Mouse (Mus musculus): ENCODE data around the gene Zfp687. TPM values are rescaled to one million over a fixed set of nuclear protein-coding genes. Genes with fewer than 3 reads are reported as not detected.
A peak's percentile ranks its signal among the peaks of the same experiment; 100 is the strongest.
"Not testable (repeated sequence)": the region's sequence is repeated elsewhere in the genome, so short reads cannot be mapped to it uniquely, and the experiment has no call there.

Zfp687 gene
- total and polyA plus RNA-seq, 3 experiments, result 10.9 to 13.5 (median 11.0) TPM

DNA sequence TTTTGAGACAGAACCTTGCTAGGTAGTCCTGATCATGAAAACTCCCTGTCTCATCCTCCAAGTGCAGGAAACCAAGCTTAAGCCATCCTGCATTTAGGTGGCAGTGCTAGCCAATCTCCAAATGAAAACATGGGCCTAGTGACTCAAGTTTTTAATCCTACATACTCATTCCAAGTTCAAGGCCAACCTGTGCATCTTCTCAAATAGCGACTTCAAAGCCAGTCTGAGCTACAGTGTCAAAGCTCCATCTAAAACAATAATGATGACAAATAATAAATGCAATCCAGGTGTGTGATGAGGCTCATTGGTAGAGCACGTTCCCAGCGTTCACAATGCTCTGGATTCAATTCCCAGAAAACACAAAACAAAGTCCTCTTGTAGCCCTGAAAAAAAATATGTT lies 26.4 kb upstream of the Zfp687 start:
- no peak for DNase-seq
- Histone ChIP-seq H3K9ac (ENCODE audit: low read depth, low read length) (peak overlapping the region; percentile 51; the same call in 1 of the 2 replicates), H3K79me2 (replicated peaks; ENCODE audit: control insufficient read depth, insufficient read depth, low read length) (peaks cover 5% of the 10 kb centered on the region), H3K36me3 (ENCODE audit: control insufficient read depth, insufficient read depth, low read length) (peaks cover 11% of the 10 kb centered on the region), H3K4me3 (peak overlapping the region; percentile 84), H3K27me3 (ENCODE audit: control insufficient read depth, insufficient read depth, low read length) (no peaks in the 10 kb centered on the region), H3K27ac (peak overlapping the region; percentile 84), H3K4me1 (ENCODE audit: control insufficient read depth, insufficient read depth, low read length) (peaks cover 2% of the 10 kb centered on the region)
- TF ChIP-seq POLR2A (IDR thresholded peaks at IDR 0.05; ENCODE audit: insufficient read depth, low read depth, low read length), result no peak
- no peak for TF ChIP-seq EP300 (IDR thresholded peaks at IDR 0.05; ENCODE audit: insufficient read depth, low read depth, low read length)
- no peak for TF ChIP-seq CTCF (IDR thresholded peaks at IDR 0.05)
- WGBS, result 12% methylated on average over 3 of the region's 3 CpGs
- intact Hi-C loops (cut with DNase I), result loop anchor here (5.0 kb wide), 2 partner anchors 101 to 459 kb away; partner anchors contain the start of genes Snx27 and Tnfaip8l2

DNA sequence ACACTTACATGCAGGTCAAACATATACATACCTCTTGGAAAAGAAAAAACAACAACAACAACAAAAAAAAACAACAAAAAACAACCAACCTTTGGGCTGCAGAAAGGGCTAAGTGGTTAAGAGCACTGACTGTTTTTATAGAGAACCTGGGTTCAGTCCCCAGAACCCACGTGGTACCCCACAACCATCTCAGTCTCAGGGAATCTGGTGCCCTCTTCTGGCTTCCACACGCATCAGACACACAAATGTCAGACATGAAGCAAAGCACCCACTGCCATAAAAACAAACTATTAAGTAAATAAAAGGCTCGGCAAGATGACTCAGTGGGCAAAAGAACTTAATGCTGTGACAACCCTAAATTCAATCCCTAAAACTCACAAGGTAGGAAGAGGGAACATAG lies 14.7 kb upstream of the Zfp687 start:
- 63% methylated on average over 3 of the region's 3 CpGs for WGBS
- no peak overlapping the region for H3K9ac ChIP-seq (ENCODE audit: low read depth, low read length)
- peak; percentile 17; the same call in 1 of the 2 replicates for TF ChIP-seq CTCF (IDR thresholded peaks at IDR 0.05)
- no peak for TF ChIP-seq EP300 (IDR thresholded peaks at IDR 0.05; ENCODE audit: insufficient read depth, low read depth, low read length)
- DNase-seq, result no peak
- H3K4me1 ChIP-seq (ENCODE audit: control insufficient read depth, insufficient read depth, low read length), result peaks cover 2% of the 10 kb centered on the region; the same call in 1 of the 2 replicates
- H3K79me2 ChIP-seq (replicated peaks; ENCODE audit: control insufficient read depth, insufficient read depth, low read length), result no peaks in the 10 kb centered on the region
- no peak overlapping the region for H3K27ac ChIP-seq
- no peaks in the 10 kb centered on the region for H3K27me3 ChIP-seq (ENCODE audit: control insufficient read depth, insufficient read depth, low read length)
- no peaks in the 10 kb centered on the region for H3K36me3 ChIP-seq (ENCODE audit: control insufficient read depth, insufficient read depth, low read length)
- H3K4me3 ChIP-seq, result no peak overlapping the region
- intact Hi-C loops (cut with DNase I), result no loop called here

DNA sequence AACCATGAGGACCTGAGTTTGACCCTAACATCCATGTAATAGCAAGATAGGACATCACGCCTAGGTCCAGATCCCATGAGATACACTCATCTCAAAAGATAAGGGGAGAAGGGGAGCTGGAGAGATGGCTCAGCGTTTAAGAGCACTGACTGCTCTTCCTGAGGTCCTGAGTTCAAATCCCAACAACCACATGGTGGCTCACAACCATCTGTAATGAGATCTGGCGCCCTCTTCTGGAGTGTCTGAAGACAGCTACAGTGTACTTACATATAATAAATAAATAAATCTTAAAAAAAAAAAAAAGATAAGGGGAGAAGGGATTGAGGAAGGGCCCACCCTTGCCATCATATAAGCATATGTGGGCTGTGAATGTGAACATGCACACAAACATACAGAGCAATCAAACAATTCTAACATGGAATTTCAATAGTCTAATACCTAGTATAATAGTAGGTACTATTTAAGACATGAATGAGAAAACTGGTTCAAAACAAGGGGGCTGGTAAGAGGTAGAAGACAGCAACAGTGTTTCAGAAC lies 14.1 kb upstream of the Zfp687 start:
- 66% methylated on average over 3 of the region's 3 CpGs for WGBS
- H3K9ac ChIP-seq (ENCODE audit: low read depth, low read length); H3K27me3 ChIP-seq (ENCODE audit: control insufficient read depth, insufficient read depth, low read length); H3K36me3 ChIP-seq (ENCODE audit: control insufficient read depth, insufficient read depth, low read length); H3K27ac ChIP-seq; intact Hi-C loops (cut with DNase I); H3K4me1 ChIP-seq (ENCODE audit: control insufficient read depth, insufficient read depth, low read length); H3K79me2 ChIP-seq (replicated peaks; ENCODE audit: control insufficient read depth, insufficient read depth, low read length); DNase-seq; H3K4me3 ChIP-seq: not testable (repeated sequence)
- TF ChIP-seq CTCF (IDR thresholded peaks at IDR 0.05), result peak; percentile 54

DNA sequence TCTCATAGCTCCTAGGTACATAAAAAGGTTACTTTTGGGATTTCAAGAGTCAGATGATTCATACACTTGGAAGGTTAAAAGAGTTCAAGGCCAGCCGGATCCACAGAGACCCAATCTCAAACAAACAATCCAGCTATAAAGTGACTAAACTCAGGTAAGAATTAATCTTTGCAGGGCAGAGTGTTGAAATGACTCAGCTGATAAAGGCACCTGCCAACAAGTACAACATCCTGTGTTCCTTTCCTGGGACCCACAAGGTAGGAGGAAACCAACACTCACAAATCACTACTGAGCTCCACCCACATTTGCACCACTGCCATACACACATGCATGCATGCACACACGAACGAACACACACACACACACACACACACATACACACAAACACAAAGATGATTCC lies 13.4 kb upstream of the Zfp687 start:
- no peak overlapping the region for H3K27ac ChIP-seq
- TF ChIP-seq CTCF (IDR thresholded peaks at IDR 0.05) (no peak), EP300 (IDR thresholded peaks at IDR 0.05; ENCODE audit: insufficient read depth, low read depth, low read length) (no peak), POLR2A (IDR thresholded peaks at IDR 0.05; ENCODE audit: insufficient read depth, low read depth, low read length) (no peak)
- 65% methylated on average over 3 of the region's 3 CpGs for WGBS
- intact Hi-C loops (cut with DNase I), result no loop called here
- no peak overlapping the region for H3K9ac ChIP-seq (ENCODE audit: low read depth, low read length)
- no peak for DNase-seq
- no peaks in the 10 kb centered on the region for H3K27me3 ChIP-seq (ENCODE audit: control insufficient read depth, insufficient read depth, low read length)
- H3K4me3 ChIP-seq, result no peak overlapping the region
- H3K79me2 ChIP-seq (replicated peaks; ENCODE audit: control insufficient read depth, insufficient read depth, low read length), result no peaks in the 10 kb centered on the region
- H3K36me3 ChIP-seq (ENCODE audit: control insufficient read depth, insufficient read depth, low read length), result no peaks in the 10 kb centered on the region
- peaks cover 7% of the 10 kb centered on the region for H3K4me1 ChIP-seq (ENCODE audit: control insufficient read depth, insufficient read depth, low read length)

DNA sequence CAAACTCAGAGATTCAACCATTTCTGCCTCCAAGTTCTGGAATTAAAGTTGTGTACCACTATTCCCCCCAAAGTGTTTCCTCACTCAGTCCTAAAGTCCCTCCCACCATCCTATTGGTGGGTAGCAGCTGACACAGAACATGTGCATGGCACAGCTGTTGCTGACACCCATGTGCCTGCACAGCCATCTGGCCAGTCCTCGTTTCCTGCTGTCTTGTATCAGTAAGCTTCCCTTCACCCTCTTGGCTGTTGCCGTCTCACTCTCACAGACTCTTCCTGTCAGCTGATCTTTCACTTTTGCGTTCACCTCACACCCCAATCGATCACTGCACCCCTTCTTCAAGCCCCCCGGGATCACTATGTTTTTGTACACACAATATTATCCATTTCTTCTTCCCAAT lies 12.5 kb upstream of the Zfp687 start:
- no peak overlapping the region for H3K4me3 ChIP-seq
- H3K4me1 ChIP-seq (ENCODE audit: control insufficient read depth, insufficient read depth, low read length), result peaks cover 7% of the 10 kb centered on the region
- no peaks in the 10 kb centered on the region for H3K36me3 ChIP-seq (ENCODE audit: control insufficient read depth, insufficient read depth, low read length)
- H3K79me2 ChIP-seq (replicated peaks; ENCODE audit: control insufficient read depth, insufficient read depth, low read length), result no peaks in the 10 kb centered on the region
- DNase-seq, result peak in 1 of 2 experiments; percentile 22
- no peaks in the 10 kb centered on the region for H3K27me3 ChIP-seq (ENCODE audit: control insufficient read depth, insufficient read depth, low read length)
- no peak overlapping the region for H3K27ac ChIP-seq
- intact Hi-C loops (cut with DNase I), result no loop called here
- 31% methylated on average over 5 of the region's 5 CpGs for WGBS
- TF ChIP-seq POLR2A (IDR thresholded peaks at IDR 0.05; ENCODE audit: insufficient read depth, low read depth, low read length) (0 out of 2 replicates have a peak, but pooled peaks have one; percentile 33), CTCF (IDR thresholded peaks at IDR 0.05) (no peak)
- H3K9ac ChIP-seq (ENCODE audit: low read depth, low read length), result no peak overlapping the region

DNA sequence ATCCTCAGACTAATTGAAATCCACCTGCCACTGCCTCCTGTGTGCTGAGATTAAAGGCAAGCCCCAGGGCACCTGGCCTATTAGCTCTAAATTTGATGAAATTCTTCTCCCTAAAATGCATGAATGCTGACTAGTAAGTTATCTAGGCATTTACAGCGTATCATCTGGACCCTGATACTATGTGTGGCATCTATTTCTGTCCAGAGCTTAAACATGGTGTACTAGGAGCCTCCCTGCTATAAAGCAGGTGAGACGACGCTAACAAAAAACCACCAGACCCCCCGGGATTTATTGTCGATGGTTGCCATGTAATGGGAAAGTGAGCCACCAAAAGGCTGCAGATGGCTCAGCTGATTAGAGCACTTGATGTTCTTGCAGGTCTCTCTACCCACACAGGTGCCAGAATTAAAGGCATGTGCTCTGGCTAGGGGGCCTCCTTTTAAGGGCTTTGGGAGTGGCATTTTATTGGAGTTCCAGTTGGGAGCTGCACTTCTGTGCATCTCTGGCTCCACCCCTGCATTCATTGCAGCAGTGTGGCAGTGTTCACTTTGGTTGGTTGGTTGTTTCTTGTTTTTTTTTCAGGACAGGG lies 11.9 kb upstream of the Zfp687 start:
- H3K4me1 ChIP-seq (ENCODE audit: control insufficient read depth, insufficient read depth, low read length), result peaks cover 7% of the 10 kb centered on the region
- no peak for TF ChIP-seq EP300 (IDR thresholded peaks at IDR 0.05; ENCODE audit: insufficient read depth, low read depth, low read length)
- TF ChIP-seq POLR2A (IDR thresholded peaks at IDR 0.05; ENCODE audit: insufficient read depth, low read depth, low read length), result no peak
- TF ChIP-seq CTCF (IDR thresholded peaks at IDR 0.05), result no peak
- no peak overlapping the region for H3K9ac ChIP-seq (ENCODE audit: low read depth, low read length)
- no peaks in the 10 kb centered on the region for H3K27me3 ChIP-seq (ENCODE audit: control insufficient read depth, insufficient read depth, low read length)
- H3K36me3 ChIP-seq (ENCODE audit: control insufficient read depth, insufficient read depth, low read length), result no peaks in the 10 kb centered on the region
- H3K4me3 ChIP-seq, result no peak overlapping the region
- no peak overlapping the region for H3K27ac ChIP-seq
- no peak for DNase-seq
- H3K79me2 ChIP-seq (replicated peaks; ENCODE audit: control insufficient read depth, insufficient read depth, low read length), result no peaks in the 10 kb centered on the region
- intact Hi-C loops (cut with DNase I), result no loop called here
- WGBS, result 63% methylated on average over 5 of the region's 5 CpGs
